ENCODE assay signal across 8 mouse cellular contexts in the genomic region with DNA sequence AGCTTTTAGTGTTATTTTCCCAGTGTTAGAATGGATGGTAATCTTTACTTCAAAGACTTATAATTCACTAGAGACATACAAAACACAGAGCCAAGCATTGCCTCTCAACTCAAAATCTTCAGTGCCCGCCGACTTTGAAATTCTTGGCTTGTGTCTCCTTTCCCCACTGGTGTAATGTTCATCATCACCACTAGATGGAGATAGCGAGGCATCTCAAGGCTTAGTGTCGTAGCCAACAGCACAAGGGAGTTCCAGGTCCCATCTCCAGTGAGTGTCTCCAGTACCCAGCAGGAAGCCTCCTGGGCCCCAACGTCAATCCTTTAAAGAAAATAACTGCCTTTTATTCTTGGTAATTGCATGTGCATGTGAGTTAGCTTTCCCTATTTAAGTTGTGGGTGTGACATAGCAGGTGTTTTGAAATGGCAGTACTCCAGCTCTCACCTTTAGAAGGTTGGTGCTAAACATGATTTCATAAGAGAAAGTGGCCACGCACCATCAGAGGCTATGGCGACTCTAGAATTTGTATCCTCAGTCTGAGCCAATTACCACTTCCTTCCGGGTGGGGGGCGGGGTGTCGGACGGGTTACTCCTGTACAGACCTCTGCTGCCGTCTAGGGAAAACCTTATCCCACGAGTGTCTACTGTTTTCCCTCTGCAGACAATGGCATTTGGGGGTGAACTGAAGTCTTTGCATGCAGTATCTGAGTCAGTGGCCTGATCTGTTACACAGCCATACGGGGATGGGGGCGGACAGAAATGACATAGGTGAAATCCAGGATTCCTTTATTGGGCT.
DNase-seq lines count a peak whose midpoint lies in the region; ATAC-seq lines count a peak whose summit lies in the region.

No protein-coding gene starts in this region.

- WGBS in forebrain, embryonic 14.5 days, result 39% methylated on average over 15 of the region's 15 CpGs

- no peak overlapping the region for H3K27ac ChIP-seq in forebrain, embryonic 14.5 days (ENCODE audit: low read depth, low read length)

- no peaks in the 10 kb centered on the region for H3K36me3 ChIP-seq in forebrain, embryonic 14.5 days (ENCODE audit: control insufficient read depth, insufficient read depth, low read length)

- ATAC-seq in forebrain, embryonic 14.5 days, result peak; percentile 49; the same call in 1 of the 2 replicates
- no peak for ATAC-seq in erythroid progenitor cell, adult 5-6 weeks (replicated peaks; ENCODE audit: low FRiP score, poor library complexity, severe bottlenecking)

- H3K9ac ChIP-seq in forebrain, embryonic 14.5 days (ENCODE audit: low read length), result no peak overlapping the region

- peak; percentile 71 for DNase-seq in MEL-GATA-1-ER (ENCODE audit: extremely low read depth, low read depth)
- peak; percentile 40 for DNase-seq in brain, embryonic 18.5 days (ENCODE audit: low read depth, low spot score)
- DNase-seq in forebrain, embryonic 14.5 days (ENCODE audit: low spot score), result peak; percentile 88
- DNase-seq in heart, postnatal 4 days, result peak; percentile 77
- peak; percentile 75 to 80 for DNase-seq in layer of hippocampus, postnatal 10 days (ENCODE audit: low spot score in 2 of 2)
- peak; percentile 87 for DNase-seq in lung, postnatal 10 days
- DNase-seq in retina, postnatal 1 day, result peak; percentile 84

- H3K4me1 ChIP-seq in forebrain, embryonic 14.5 days (ENCODE audit: control insufficient read depth, insufficient read depth, low read length), result no peaks in the 10 kb centered on the region

- H3K9me3 ChIP-seq in forebrain, embryonic 14.5 days (replicated peaks; ENCODE audit: control insufficient read depth, low read length), result no peaks in the 10 kb centered on the region

- H3K4me3 ChIP-seq in forebrain, embryonic 14.5 days (ENCODE audit: low read depth, low read length), result no peak overlapping the region

- no peaks in the 10 kb centered on the region for H3K27me3 ChIP-seq in forebrain, embryonic 14.5 days (replicated peaks; ENCODE audit: control insufficient read depth, insufficient read depth, low read length)

- H3K4me2 ChIP-seq in forebrain, embryonic 14.5 days (ENCODE audit: low read length), result no peak overlapping the region
